Mouse (Mus musculus): ENCODE measurements around the gene Gpr108. TPM values are rescaled to one million over a fixed set of nuclear protein-coding genes. Genes with fewer than 3 reads are reported as not detected.

Gpr108 gene
- polyA plus RNA-seq, 1 experiment from 2014 or later = 31.9 TPM

- H3K4me1 ChIP-seq = no peaks in the 10 kb centered on the region
- H3K4me2 ChIP-seq (replicated peaks) = no peak overlapping the region
- WGBS = 83% methylated on average over 12 of the region's 12 CpGs
- peaks cover 41% of the 10 kb centered on the region for H3K36me3 ChIP-seq
- no peak for ATAC-seq (ENCODE audit: insufficient number of reproducible peaks, insufficient read depth, low FRiP score, low TSS enrichment)
- no peak overlapping the region for H3K9ac ChIP-seq
- no peak overlapping the region for H3K27ac ChIP-seq
- no peak overlapping the region for H3K4me3 ChIP-seq
- H3K27me3 ChIP-seq = no peaks in the 10 kb centered on the region
- H3K9me3 ChIP-seq = no peaks in the 10 kb centered on the region
These were observed 13.9 kb downstream of the Gpr108 start for GRCm38 (mm10) chr17:57234254-57234928.

GRCm38 (mm10) chr17:57233038-57233437 lies 15.2 kb downstream of the Gpr108 start:
- Histone ChIP-seq H3K4me2 (replicated peaks) (no peak overlapping the region), H3K4me1 (no peaks in the 10 kb centered on the region), H3K27me3 (no peaks in the 10 kb centered on the region), H3K9me3 (no peaks in the 10 kb centered on the region), H3K36me3 (peaks cover 38% of the 10 kb centered on the region), H3K4me3 (no peak overlapping the region), H3K9ac (no peak overlapping the region), H3K27ac (no peak overlapping the region)
- WGBS = 61% methylated on average over 7 of the region's 7 CpGs
- no peak for ATAC-seq (ENCODE audit: insufficient number of reproducible peaks, insufficient read depth, low FRiP score, low TSS enrichment)

- ATAC-seq (ENCODE audit: insufficient number of reproducible peaks, insufficient read depth, low FRiP score, low TSS enrichment) = no peak
- Histone ChIP-seq H3K27me3 (no peaks in the 10 kb centered on the region), H3K4me2 (replicated peaks) (no peak overlapping the region), H3K4me1 (no peaks in the 10 kb centered on the region), H3K9ac (no peak overlapping the region), H3K27ac (no peak overlapping the region), H3K9me3 (no peaks in the 10 kb centered on the region), H3K36me3 (peaks cover 29% of the 10 kb centered on the region), H3K4me3 (no peak overlapping the region)
- 83% methylated on average over 1 of the region's 1 CpGs for WGBS
These were observed 16.0 kb downstream of the Gpr108 start for GRCm38 (mm10) chr17:57232200-57232599.

- H3K36me3 ChIP-seq = peaks cover 21% of the 10 kb centered on the region
- H3K4me3 ChIP-seq = no peak overlapping the region
- H3K9me3 ChIP-seq = no peaks in the 10 kb centered on the region
- ATAC-seq (ENCODE audit: insufficient number of reproducible peaks, insufficient read depth, low FRiP score, low TSS enrichment) = no peak
- H3K27ac ChIP-seq = no peak overlapping the region
- no peaks in the 10 kb centered on the region for H3K27me3 ChIP-seq
- H3K9ac ChIP-seq = no peak overlapping the region
- no peak overlapping the region for H3K4me2 ChIP-seq (replicated peaks)
- H3K4me1 ChIP-seq = no peaks in the 10 kb centered on the region
These were observed 16.9 kb downstream of the Gpr108 start for GRCm38 (mm10) chr17:57231321-57231771.

GRCm38 (mm10) chr17:57230728-57231125 lies 17.5 kb downstream of the Gpr108 start:
- no peak for ATAC-seq (ENCODE audit: insufficient number of reproducible peaks, insufficient read depth, low FRiP score, low TSS enrichment)
- no peak overlapping the region for H3K9ac ChIP-seq
- peaks cover 15% of the 10 kb centered on the region for H3K36me3 ChIP-seq
- no peaks in the 10 kb centered on the region for H3K4me1 ChIP-seq
- no peak overlapping the region for H3K27ac ChIP-seq
- no peak overlapping the region for H3K4me3 ChIP-seq
- WGBS = 52% methylated on average over 6 of the region's 6 CpGs
- no peaks in the 10 kb centered on the region for H3K9me3 ChIP-seq
- no peak overlapping the region for H3K4me2 ChIP-seq (replicated peaks)
- no peaks in the 10 kb centered on the region for H3K27me3 ChIP-seq

GRCm38 (mm10) chr17:57229851-57230727 lies 18.2 kb downstream of the Gpr108 start:
- ATAC-seq (ENCODE audit: insufficient number of reproducible peaks, insufficient read depth, low FRiP score, low TSS enrichment) = no peak
- Histone ChIP-seq H3K9me3 (no peaks in the 10 kb centered on the region), H3K4me1 (no peaks in the 10 kb centered on the region), H3K36me3 (peaks cover 8% of the 10 kb centered on the region; the same call in 1 of the 2 replicates), H3K4me3 (no peak overlapping the region), H3K27me3 (no peaks in the 10 kb centered on the region), H3K9ac (no peak overlapping the region), H3K4me2 (replicated peaks) (no peak overlapping the region), H3K27ac (no peak overlapping the region)
- WGBS = 80% methylated on average over 15 of the region's 15 CpGs

- no peak for ATAC-seq (ENCODE audit: insufficient number of reproducible peaks, insufficient read depth, low FRiP score, low TSS enrichment)
- Histone ChIP-seq H3K4me3 (no peak overlapping the region), H3K9me3 (no peaks in the 10 kb centered on the region), H3K27me3 (no peaks in the 10 kb centered on the region), H3K36me3 (no peaks in the 10 kb centered on the region), H3K4me2 (replicated peaks) (no peak overlapping the region), H3K9ac (no peak overlapping the region), H3K4me1 (no peaks in the 10 kb centered on the region), H3K27ac (no peak overlapping the region)
- 77% methylated on average over 3 of the region's 3 CpGs for WGBS
These were observed 19.4 kb downstream of the Gpr108 start for GRCm38 (mm10) chr17:57228873-57229272.

GRCm38 (mm10) chr17:57228014-57228413 lies 20.2 kb downstream of the Gpr108 start, which contains the start of gene C3:
TSS of gene C3 (minus strand) at chr17:57228136.
- no peak within 1 kb of the TSS for H3K27ac ChIP-seq
- no peak within 1 kb of the TSS for H3K4me2 ChIP-seq (replicated peaks)
- H3K36me3 ChIP-seq = no peaks in the 10 kb centered on the region
- H3K4me1 ChIP-seq = no peaks in the 10 kb centered on the region
- H3K9me3 ChIP-seq = no peaks in the 10 kb centered on the region
- ATAC-seq (ENCODE audit: insufficient number of reproducible peaks, insufficient read depth, low FRiP score, low TSS enrichment) = no peak
- H3K4me3 ChIP-seq = no peak within 1 kb of the TSS
- H3K9ac ChIP-seq = no peak within 1 kb of the TSS
- WGBS = 71% methylated on average over 3 of the region's 3 CpGs
- H3K27me3 ChIP-seq = no peaks in the 10 kb centered on the region

- Histone ChIP-seq H3K36me3 (no peaks in the 10 kb centered on the region), H3K27me3 (no peaks in the 10 kb centered on the region), H3K9ac (no peak overlapping the region), H3K4me3 (no peak overlapping the region), H3K27ac (no peak overlapping the region), H3K4me2 (replicated peaks) (no peak overlapping the region), H3K9me3 (no peaks in the 10 kb centered on the region), H3K4me1 (no peaks in the 10 kb centered on the region)
- 96% methylated on average over 2 of the region's 2 CpGs for WGBS
- ATAC-seq (ENCODE audit: insufficient number of reproducible peaks, insufficient read depth, low FRiP score, low TSS enrichment) = no peak
These were observed 20.8 kb downstream of the Gpr108 start for GRCm38 (mm10) chr17:57227468-57227867.

GRCm38 (mm10) chr17:57223313-57223712 lies 24.9 kb downstream of the Gpr108 start:
- Histone ChIP-seq H3K36me3 (no peaks in the 10 kb centered on the region), H3K4me1 (no peaks in the 10 kb centered on the region; the same call in 1 of the 2 replicates), H3K4me2 (replicated peaks) (no peak overlapping the region), H3K27me3 (0 out of 2 replicates have a peak, but pooled peaks cover 5% of the 10 kb centered on the region), H3K9ac (no peak overlapping the region), H3K9me3 (no peaks in the 10 kb centered on the region), H3K4me3 (no peak overlapping the region), H3K27ac (no peak overlapping the region)
- 88% methylated on average over 9 of the region's 9 CpGs for WGBS
- no peak for ATAC-seq (ENCODE audit: insufficient number of reproducible peaks, insufficient read depth, low FRiP score, low TSS enrichment)

- 0 out of 2 replicates have a peak, but pooled peaks cover 5% of the 10 kb centered on the region for H3K27me3 ChIP-seq
- no peaks in the 10 kb centered on the region; the same call in 1 of the 2 replicates for H3K4me1 ChIP-seq
- no peaks in the 10 kb centered on the region for H3K9me3 ChIP-seq
- ATAC-seq (ENCODE audit: insufficient number of reproducible peaks, insufficient read depth, low FRiP score, low TSS enrichment) = no peak
- WGBS = 84% methylated on average over 4 of the region's 4 CpGs
- H3K9ac ChIP-seq = no peak overlapping the region
- no peak overlapping the region for H3K4me3 ChIP-seq
- no peaks in the 10 kb centered on the region for H3K36me3 ChIP-seq
- H3K27ac ChIP-seq = no peak overlapping the region
- no peak overlapping the region for H3K4me2 ChIP-seq (replicated peaks)
These were observed 26.3 kb downstream of the Gpr108 start for GRCm38 (mm10) chr17:57221911-57222310.

GRCm38 (mm10) chr17:57219884-57220207 lies 28.4 kb downstream of the Gpr108 start:
- Histone ChIP-seq H3K4me1 (no peaks in the 10 kb centered on the region; the same call in 1 of the 2 replicates), H3K36me3 (no peaks in the 10 kb centered on the region), H3K9ac (no peak overlapping the region), H3K4me3 (no peak overlapping the region), H3K9me3 (no peaks in the 10 kb centered on the region), H3K4me2 (replicated peaks) (no peak overlapping the region), H3K27ac (no peak overlapping the region), H3K27me3 (0 out of 2 replicates have a peak, but pooled peaks cover 5% of the 10 kb centered on the region)
- WGBS = 13% methylated on average over 3 of the region's 3 CpGs
- ATAC-seq (ENCODE audit: insufficient number of reproducible peaks, insufficient read depth, low FRiP score, low TSS enrichment) = no peak
